Mouse (Mus musculus) kidney, postnatal 10 days (tissue): ENCODE data around the gene Ttc32.
"Not testable (repeated sequence)": the region's sequence is repeated elsewhere in the genome, so short reads cannot be mapped to it uniquely, and the experiment has no call there.

Experiments
- DNase-seq: peaks from one replicate; pipeline ENCODE4 v3.0.0; 2021; ENCODE audit warnings: mixed read lengths

Ttc32 gene

DNA sequence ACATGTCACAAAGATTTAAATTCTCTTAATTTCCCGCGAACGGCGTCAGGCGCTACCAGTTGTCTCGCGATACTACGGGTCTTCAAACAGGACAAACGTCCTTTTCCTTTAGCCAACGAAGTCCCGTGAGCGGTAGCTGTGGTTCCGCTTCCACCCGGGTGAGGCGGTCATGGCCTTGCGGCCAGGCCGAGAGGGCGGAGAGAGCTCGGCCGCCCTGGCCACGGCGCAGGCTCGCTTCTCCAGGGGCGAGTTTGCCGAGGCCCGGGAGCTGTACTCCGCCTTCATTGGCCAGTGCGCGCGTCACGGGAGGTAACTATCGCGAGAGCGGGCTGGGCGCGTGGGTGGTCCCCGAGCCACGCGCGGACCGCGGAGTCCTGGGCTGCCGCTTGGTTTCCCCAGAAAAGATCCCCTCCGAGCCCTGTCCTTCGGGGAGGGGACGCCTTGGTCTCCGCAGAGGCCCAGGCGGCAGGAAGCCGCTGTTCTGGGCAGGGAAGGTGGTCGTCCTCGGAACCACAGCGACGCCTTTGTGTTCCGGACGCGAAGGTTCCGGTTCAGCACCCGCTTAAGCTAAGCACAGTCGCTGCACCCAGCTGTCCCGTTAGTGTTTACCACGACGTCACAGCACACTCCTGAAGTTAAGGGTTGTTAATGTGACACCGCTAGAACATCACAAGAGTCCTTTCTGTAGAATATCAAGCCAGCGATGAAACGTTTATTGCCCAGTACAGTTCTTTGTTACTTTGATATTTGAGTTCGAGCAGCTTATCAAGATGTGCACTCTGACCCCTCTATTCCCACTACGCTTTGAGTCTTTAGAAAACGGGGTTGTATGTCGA, at the start of gene Ttc32:
TSS of gene Ttc32 (plus strand) at position 110 of the 836 bp plus-strand sequence.
- peak; percentile 97 for DNase-seq

DNA sequence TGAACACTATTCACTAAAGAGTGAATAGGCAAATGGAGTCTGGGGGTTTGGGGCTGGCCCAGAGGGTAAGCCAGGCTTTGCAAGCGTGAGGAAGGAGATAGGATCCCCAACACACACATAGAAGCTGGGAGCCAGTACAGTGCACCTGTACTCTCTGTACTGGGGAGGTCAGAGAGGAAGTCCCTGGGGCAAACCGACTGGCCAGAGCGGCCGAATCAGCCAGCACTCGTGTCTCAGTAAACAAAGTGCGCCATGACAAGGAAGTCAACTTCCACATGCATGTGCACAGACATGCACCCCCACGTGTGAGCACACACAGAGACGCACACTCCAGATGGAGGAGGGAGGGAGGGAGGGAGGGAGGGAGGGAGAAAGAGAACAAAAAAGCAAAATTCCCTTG, 36.6 kb upstream of the Ttc32 start:
- no peak for DNase-seq

DNA sequence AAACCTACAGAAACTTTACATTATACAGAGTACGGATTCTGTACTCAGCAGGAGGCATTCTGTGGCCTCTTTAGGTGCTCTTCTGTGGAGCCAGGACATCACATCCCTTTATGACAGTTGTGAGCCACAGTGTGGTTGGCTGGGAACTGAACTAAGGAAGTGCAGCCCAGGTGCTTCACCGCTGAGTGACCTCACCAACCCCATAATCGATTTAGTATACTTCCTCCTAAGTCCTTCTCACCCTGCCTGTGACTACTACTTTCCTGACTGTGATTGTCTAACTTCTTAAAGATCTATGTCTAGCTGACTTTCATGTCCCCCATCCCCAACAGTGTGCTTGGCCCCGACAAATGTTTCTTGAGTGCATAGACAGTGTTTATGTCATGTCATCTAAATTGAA, 31.5 kb upstream of the Ttc32 start:
- no peak for DNase-seq

DNA sequence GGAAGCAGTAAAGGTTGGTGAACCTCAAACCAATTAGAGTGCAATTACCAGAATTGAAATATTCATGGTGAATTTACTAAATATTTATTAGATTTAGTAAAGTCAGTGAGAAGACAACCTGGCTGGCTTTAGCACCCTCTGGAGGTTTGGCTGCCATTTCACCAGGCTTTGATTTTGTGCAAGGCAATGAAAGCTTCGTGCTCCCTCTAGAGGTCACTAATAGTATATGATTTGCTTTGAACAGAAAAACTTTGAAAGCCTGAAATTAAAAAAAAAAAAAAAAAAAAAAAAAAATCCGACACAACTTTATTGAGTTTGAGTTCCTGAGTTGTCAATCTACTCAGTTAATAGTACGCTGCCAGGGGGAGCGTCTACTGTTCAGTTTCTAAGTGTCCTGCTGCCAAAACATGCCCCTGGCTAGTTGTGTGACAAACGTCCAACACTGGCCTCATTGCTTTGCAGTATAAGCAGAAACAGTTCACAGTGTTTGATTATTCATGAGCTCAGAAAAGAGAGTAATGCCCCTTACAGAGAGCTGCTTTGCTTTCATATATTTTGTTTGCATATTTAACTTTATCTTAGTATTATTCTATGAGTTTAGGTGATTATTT, 27.7 kb upstream of the Ttc32 start:
- DNase-seq: peak; percentile 73

DNA sequence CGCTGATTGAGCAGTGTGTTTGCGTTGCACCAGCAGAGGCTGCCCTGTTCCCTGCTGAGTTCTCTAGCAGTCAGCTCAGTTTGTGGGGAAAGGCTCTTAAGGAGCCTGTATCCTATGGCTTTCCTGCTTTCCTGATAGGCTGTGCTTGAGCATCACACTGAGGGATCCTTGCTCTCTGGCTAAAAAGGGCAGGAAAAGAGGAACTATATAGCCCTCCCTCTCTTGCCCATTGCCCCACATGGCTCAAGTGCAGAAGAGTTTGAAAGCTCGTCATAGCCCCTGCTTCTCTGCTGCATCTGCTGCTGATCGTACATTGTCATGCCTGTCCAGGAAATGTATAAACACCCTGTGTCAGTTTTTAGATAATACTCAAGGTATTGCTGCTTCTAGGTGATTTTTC, 22.7 kb upstream of the Ttc32 start:
- DNase-seq: no peak

DNA sequence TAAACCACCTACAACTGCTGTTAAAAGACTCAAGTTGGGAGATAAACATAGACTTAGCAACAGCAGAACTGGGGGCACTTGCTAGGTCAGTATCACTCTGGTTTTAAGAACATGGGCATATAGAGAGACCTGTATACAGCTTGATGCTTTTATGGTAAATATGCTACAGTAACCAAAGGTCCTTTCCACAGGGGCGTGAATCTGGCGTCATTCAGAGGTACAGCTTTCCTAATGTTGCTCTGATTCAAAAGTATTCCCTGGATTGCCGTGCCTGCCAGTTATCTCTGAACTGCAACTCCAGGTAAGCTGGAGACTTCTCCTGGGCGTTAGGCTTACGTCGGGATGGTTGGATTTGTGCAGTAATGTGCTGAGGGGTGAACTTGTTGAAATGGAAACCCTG, 22.0 kb upstream of the Ttc32 start:
- no peak for DNase-seq

DNA sequence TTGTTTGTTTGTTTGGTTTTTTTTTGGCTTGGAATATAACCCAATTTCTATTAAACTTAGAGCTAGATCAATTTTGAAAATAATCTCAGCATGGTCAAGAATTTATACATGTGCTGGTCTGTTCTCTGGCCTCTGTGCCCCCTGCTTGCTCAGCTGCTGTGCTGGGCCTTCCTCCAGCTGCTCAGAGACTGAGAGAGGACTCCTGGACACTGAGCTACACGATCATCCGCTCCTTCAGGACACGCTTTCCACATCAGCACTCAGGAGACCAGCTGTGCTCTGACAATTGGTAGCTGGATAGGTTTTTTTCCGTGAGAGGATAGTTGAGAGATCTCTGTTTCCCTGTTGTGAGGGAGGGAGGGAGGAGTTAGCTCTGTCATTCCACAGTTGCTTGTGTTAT, 19.5 kb upstream of the Ttc32 start:
- DNase-seq: no peak

DNA sequence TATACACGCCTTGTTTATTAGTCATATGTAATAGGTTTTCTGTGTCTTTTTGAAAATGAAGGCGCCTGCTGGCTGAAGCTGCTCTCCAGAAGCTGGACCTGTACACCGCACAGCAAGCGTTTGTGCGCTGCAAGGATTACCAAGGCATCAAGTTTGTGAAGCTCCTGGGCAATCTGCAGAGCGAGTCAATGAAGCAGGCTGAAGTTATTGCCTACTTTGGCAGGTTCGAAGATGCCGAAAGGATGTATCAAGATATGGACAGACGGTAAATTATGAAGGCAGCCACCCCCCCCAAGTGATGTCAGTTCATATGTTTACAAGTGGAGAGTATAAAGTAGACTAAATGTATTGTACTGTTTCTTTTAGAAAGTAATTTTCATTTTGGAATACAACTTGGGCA, 13.4 kb upstream of the Ttc32 start:
- no peak for DNase-seq

DNA sequence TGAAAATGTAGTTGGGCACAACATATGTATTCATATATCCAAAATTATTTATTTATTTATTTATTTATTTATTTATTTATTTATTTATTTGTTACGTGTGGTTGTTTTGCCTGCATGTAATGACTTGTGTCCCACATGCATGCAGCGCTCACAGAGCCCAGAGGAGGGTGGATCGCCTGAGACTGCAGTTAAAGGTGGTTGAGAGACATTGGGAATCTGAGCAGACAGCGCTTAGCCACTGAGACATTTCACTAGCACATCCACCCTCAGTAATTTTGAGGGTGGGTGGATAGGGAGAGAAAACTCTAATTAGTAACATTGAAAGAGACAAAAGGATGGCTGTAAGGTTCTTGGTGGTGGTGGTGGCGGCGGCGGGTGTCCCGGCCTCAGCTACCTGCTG, 9.4 kb upstream of the Ttc32 start:
- DNase-seq: no peak

DNA sequence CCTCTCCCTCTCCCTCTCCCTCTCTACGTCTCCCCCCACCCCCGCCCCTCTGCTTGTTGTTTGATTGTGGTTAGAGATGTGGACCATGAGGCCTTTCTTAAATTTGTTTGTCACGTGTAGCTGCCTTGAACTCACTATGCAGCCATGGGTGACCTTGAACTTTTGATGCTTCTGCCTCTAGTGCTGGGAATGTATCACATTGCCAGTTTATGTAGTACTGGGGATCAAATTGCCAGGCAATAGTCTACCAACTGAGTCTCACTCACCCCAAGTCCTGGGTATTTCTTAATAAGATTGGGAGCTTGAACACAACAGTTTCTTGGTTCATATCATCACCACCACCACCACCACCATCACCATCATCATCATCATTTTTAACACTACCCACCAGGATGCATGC, 8.8 kb upstream of the Ttc32 start:
- no peak for DNase-seq

DNA sequence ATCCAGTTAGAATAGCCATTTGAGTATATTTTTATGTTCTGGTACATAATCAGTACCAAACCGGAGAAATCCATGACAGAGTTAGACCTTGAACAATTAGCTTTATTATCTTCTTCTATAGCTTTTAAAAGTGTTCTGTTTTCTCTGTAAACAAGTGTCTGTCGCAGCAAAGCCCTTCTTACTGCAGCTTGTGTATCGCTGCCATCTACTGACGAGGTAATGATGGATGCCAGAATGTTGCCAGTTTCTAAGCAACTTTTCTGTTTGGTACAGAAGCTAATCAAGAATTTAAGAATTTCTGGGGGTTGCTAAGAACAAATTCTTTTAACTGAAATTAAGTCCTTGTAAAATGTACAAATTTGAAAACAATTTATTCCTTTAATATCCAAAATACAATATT, 6.8 kb upstream of the Ttc32 start:
- DNase-seq: no peak

DNA sequence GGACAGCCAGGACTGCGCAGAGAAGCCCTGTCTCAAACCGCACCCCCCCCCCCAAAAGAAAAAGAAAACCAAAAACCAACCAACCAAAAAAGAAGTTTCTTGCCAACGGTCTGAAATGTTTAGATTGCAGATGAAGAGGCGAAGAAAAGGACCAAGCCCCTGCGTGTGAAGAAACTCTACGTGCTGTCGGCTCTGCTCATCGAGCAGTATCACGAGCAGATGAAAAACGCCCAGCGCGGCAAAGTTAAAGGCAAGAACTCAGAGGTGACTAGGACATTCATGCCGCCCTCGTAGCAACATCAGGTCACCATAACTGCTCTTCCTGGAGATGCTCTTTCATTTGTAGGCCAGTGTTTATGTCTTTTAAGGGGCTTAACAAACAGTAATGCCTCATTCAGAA, 5.7 kb upstream of the Ttc32 start:
- no peak for DNase-seq

DNA sequence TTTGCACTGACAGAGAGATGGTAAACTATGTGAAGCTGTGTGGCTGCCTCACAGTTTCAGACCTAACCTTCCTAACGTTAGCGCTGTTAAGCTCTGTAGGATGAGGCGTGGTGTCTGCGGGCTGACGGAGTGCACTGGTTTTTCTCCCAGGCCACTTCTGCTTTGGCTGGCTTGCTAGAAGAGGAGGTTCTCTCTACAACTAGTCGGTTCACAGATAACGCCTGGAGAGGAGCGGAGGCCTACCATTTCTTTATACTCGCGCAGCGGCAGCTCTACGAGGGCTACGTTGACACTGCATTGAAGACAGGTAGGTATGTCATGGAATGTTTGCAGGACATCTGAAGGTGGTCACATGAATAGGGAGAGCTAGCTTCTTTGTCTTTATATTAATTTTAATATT, 5.1 kb upstream of the Ttc32 start:
- DNase-seq: no peak

DNA sequence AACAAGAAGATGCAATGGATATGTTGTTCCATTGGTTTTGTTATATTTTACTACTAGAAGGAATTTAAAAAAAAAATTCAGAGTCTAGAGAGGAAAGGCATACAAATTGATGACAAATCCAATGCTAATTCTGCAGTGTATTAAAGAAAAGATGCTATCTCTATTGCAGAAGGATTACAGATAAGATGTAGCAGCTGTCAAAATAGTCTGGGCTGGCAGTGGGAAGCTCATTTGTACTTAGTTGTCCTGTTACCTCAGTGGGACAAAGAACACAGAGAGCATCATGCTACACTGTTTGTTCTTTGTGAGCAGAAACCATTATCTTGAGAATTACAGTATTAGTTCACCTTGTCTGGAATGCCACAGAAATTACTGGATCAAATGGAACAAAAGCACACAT, 3.0 kb upstream of the Ttc32 start:
- DNase-seq: no peak

DNA sequence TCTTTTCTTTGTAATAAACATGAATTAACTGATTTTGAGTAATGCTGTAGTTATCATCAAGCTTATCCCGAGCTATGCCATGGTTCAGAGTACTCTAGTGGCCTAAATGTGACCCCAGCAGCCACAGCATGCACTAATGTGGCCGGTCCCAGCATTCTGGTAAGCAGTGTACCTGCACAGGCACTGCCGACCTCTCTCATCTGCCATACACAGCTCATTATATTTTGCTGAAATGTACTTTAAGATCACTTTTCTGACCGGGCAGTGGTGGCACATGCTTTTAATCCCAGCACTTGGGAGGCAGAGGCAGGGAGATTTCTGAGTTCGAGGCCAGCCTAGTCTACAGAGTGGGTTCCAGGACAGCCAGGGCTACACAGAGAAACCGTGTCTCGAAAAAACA, 981 bp upstream of the Ttc32 start:
- not testable (repeated sequence) for DNase-seq

DNA sequence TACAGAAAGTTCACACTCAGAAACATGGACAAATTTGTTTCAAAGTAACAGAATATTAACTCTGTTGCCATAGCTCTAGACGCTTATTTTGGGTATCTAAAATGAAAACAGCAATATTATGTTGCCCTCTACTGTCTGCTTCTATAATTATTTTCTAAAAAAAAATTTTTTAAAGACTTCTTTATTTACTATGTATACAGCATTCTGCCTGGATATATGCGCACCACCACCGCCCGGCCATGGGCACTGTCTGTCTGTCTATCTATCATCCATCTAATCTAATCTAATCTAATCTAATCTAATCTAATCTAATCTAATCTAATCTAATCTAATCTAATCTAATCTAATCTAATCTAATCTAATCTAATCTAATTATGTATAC, 300 bp upstream of the Ttc32 start:
- no peak for DNase-seq

DNA sequence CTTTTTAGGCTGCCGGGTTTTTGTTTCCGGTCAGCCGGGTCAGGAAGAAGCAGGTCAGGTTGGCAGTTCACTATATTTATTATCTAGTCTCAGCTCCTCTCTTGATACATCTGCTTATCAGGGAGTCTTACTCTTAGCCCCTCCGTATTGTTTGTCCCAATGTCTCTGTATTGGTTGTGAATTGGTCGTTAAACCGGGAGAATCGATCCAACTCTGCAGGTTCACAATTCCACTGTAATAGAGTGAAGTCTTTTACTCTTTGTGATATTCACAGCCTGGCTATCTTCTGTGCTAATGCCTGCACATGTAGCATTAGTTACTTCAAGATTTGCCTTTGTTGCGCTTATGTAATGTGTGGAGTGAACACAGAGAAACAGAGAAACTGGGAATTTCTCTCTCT, 1.4 kb downstream of the Ttc32 start:
- no peak for DNase-seq

DNA sequence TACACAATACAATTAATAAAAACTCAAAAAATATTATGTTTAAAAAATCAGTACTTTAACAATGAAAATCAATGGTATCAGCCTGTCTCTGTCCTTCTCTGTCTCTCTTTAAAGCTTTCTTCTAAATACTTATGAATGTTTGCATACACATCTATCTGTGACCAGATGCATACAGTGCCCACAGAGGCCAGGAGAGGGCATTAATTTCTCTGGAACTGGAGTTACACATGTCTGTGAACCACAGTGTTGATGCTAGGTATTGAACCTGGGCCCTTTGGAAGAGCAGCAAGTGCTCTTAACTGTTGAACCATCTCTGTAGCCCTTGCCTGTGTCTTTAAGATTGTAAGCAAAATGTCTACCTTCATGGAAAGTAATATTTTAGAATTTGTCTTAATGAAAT, 3.3 kb downstream of the Ttc32 start:
- no peak for DNase-seq

DNA sequence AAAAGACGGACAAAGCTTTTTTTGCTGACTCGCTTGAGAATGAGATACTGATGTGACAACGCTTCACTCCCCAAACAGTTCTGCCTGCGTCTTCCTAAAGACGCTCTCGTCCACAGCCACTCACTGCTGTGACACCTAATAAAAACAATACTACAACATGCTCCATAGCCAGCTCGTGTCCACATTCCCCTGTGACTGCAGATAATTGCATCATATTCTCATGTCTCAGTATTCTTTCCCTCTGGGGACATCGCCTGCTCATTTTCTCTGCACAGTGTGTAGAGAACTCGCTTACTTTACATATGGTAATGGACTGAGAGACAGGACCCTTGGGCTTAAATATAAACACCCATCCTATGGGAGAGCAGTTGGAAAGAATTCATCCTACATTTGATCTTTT, 6.6 kb downstream of the Ttc32 start:
- no peak for DNase-seq

DNA sequence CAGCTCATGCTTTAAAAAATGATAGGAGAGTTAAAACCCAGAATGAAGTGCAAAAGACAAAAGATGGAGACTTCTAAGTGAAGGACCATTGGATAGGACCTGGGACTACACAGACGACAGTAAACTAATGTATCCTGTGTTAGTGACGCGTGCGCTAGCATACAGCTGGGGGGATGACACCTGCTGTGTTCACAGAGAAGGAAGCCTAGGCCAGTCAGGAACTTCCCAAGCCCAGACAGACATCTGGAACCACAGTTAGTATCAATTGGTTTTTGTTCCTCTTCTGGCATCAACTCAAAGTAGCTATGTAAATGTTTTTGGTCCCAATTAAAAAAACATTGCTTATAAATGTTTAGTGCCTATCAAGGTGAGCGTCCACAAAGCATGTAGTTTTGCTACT, 10.4 kb downstream of the Ttc32 start:
- no peak for DNase-seq

DNA sequence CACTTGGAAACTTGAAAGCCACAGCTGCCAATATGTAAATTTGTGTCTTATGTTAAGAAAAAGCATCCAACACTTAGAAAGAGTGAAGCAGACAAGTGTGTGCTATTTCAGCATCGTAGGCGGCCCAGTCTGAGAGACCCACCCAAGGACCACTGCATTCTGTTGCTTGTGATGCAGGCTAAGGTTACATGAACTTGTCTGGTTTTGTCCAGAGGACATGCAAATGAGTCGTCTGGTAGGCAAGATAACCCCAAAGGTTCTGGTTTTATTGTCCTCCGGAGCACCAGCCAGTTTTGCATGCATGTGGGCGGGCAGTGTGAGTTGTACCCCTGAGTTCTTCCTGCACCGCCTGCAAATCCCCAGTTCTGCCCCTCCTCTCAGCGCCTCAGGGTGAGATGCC, 10.9 kb downstream of the Ttc32 start:
- DNase-seq: no peak

DNA sequence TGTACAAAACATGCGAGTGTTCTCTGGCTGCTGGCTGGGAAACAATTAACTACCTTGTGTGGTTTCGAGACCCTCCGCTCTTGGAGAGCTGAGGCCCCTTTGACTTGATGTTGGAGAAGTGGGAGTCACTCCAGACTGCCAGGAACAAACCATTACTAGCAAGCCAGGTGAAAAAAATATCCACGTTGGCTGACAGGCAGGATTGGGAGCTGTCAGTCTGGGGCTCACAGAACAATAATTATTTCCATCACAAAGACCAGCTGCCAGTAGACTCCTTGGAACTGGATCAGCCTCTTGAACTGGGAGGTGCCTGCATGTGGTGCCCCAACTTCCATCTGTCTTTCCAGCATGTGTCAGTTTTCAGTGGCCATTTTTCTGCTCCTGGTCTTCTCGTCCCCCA, 12.5 kb downstream of the Ttc32 start:
- no peak for DNase-seq

DNA sequence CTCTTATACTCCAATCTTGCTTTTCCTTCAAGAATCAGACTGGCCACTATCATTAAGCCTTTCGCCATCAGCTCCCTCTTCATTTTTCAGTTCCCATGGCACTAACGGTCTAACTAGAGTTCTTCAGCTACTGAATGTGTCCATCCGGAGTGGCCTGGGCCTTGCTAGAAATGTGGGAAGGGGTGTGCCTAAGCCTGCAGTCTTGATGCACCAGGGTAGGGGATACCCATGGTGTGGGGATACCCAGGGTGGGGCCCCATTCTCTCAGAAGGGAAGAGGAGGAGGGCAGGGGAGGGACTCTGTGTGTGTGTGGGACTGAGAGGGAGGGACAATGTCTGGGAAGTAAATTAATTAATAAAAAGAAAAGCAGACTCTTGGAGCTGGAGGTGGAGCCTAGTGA, 13.0 kb downstream of the Ttc32 start:
- no peak for DNase-seq

DNA sequence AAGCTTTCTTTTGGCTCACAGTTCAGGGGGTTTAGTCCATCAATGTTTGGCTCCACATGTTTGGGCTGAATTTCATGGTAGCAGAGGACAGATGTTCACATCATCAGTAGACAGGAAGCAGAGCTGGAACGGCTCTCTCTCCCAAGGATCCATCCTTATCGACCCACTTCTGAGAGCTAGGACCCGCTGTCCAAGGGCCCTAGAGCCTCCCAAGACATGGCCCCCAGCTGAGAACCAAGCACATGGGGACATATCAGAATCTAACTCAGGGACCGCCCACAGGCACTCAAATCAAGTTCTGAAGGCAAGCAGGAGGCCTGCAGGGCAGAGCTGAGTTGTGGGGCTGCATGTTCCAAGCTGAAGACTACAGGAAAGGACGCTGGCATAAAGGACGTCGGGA, 14.9 kb downstream of the Ttc32 start:
- DNase-seq: no peak

DNA sequence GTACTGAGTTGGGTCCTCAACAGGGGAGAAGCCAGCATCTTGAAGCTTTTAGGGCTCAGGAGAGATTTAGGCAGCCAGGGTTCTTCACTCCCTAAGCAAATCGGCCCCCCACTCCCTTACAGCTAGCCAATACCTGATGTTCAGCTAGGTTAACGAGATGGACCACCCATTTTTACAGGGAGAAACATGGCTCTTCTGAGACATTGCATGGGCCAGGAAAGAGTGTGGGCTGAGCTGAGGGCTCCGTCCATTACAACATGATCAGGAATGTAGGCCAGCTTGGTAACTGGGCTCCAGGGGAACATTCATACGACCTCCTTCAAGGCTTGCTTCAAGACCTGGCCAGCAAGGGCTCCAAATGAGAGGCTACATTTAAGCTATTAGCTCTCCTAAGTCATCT, 16.9 kb downstream of the Ttc32 start:
- no peak for DNase-seq
